Mouse (Mus musculus) skeletal muscle tissue, adult 2 months (tissue): Measurements from ENCODE around the gene Fam213a.

Experiments used
- DNase-seq: peaks from one replicate; pipeline ENCODE4 v3.0.0-alpha.2; 2012; ENCODE audit warnings: low read depth, low spot score

Gene Fam213a

GRCm38 (mm10) chr14:40962365-40963290 is 51.0 kb downstream of the Fam213a start:
- DNase-seq, result no peak

- no peak for DNase-seq
Observed at GRCm38 (mm10) chr14:40960237-40960636, 53.4 kb downstream of the Fam213a start.

- no peak for DNase-seq
Observed at GRCm38 (mm10) chr14:40959586-40959985, 54.0 kb downstream of the Fam213a start.

GRCm38 (mm10) chr14:40958986-40959381 is 54.6 kb downstream of the Fam213a start:
- no peak for DNase-seq

- DNase-seq, result peak; percentile 59
Observed at GRCm38 (mm10) chr14:40958083-40958985, 55.3 kb downstream of the Fam213a start.

DNA sequence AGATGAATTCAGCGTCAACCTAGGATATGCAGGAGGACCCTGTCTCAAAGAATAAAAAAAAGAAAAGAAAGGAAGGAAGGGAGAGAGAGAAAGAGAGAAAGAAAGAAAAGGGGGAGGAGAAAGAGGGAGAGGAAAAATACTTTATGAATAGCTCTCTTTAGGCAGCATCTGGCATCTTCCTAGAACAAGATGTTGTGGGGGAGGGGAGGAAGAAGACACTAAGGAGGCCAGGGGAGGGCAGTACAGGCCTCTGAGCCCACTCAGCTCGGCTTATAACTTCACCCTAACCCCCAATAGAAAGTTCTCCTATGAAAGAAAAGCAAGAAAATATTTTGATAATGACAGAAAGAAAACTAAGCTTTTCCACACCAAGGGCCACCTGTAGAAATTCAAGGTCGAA is 56.0 kb downstream of the Fam213a start:
- DNase-seq, result no peak

DNA sequence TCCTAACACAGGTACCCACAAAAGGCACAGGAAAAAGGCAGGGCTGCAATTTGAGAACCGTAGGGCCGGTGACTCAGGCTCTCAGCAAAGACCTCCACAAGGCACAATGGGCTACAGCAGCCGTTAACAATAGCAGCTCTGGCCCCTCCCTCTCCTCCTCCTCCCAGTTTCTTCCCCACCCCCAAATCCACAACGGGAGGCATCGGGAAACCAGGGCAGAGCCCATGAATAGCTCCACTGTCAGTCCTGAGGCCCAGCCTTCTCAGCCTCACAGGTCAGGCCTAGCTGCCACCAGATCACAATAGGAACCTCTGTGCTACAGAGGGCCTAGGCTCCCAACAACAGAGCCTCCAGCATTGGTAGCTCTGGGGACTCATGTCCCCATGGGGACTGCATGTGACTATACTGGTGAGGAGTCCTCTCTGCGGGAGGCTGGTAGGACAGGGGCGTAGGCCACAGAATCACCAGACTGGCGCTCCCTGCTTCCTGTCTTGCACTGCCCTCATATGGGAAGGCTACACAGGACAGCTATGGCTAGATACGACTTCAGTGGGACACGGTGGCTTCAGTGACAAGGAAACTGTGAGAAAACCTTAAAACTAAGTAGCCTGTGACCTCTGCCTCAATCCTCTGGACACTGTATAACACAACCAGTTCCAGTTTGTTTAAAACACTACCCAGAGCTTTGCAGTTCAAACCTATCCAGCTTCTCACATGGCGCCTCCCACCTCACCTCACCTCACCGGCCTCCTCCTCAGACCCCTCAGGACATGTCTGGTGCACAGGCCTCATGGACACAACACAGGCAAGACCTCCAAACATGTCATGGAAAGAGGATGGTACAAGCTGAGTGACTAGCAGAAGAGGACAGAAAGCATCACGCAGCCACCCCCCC is 57.1 kb downstream of the Fam213a start:
- DNase-seq, result peak; percentile 42

DNA sequence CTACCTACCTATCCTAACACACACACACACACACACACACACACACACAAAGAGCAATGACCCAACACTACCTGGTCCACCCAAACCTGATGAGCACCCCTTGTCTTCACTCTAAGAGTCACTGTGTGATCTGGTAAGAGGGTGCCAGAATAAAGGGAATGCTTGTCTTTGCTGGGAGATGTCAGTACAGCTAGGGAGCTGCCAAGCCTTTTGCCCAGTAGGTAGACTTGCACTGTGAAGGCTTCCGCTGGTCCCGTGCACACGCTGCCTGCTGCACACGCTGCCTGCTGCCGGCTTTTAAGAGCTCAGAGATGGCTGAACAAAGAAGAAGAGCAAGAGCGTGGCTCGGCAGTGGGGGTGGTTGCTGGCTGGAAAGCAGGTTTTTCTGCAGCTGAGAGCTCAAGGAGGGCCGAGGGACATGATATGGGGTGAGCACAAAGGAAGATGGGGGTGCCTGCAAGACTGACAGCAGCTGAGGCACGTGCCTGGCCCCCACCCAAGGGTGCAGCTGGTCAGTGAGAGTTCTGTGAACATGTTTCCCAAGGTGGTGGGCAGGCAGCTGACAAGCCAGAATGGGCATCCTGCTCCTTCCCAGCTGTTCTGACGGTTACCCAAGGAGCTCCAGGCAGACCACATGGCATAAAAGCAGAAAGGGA is 57.9 kb downstream of the Fam213a start:
- DNase-seq, result no peak

DNA sequence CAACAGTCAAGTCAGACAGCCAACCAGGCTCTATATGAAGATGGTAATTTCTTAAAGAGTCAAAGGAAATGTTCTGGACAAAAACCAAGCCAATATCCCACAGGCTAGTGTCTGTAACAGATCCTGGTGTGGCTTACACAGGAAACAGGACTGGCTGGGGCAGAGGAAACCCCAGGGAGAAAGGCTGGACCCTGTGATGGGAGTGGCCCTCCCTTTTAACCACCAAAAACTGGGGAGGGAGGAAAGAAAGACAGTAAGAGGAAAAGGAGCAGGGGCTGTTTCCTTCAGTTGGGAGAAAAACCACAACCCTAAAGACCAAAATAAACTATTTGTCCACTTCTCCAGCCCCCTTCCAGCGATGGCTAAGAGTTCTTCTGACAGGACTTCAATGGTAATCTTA is 58.4 kb downstream of the Fam213a start:
- no peak for DNase-seq

- DNase-seq, result no peak
Observed at GRCm38 (mm10) chr14:40953381-40953780, 60.2 kb downstream of the Fam213a start.

GRCm38 (mm10) chr14:40952715-40953114 is 60.9 kb downstream of the Fam213a start:
- DNase-seq, result no peak

- no peak for DNase-seq
Observed at GRCm38 (mm10) chr14:40952301-40952700, 61.3 kb downstream of the Fam213a start.

GRCm38 (mm10) chr14:40949730-40950614 is 63.6 kb downstream of the Fam213a start:
- no peak for DNase-seq

- no peak for DNase-seq
Observed at GRCm38 (mm10) chr14:40949047-40949446, 64.5 kb downstream of the Fam213a start.

GRCm38 (mm10) chr14:40948522-40948921 is 65.1 kb downstream of the Fam213a start:
- no peak for DNase-seq

GRCm38 (mm10) chr14:40947431-40948394 is 65.9 kb downstream of the Fam213a start:
- no peak for DNase-seq

DNA sequence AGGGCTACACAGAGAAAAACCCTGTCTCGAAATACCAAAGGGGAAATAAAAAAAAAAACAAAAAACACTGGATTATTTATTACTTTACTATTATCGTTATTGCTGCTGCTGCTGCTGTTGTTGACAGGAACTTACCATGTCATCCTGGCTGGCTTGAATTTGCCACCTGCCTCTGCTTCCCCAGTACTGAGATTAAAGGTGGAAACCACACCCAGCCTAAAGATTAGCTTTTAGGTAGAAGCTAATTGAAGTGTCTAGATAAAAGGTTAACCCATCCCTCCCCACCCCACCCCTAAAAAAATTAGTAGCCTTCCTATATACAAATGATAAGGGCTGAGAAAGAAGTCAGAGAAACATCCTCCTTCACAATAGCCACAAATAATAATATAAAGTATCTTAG is 69.8 kb downstream of the Fam213a start:
- DNase-seq, result no peak
